ENCODE assay signal across 9 mouse cellular contexts in genomic region chr13:95974106-95974505, GRCm38 (mm10).
"Had no signal": no experiment of that assay in that cellular context is flagged by ENCODE, and none has a peak within 500 bp of the region (broad histone marks: within the 10 kb centered on the region; RNA-seq: fewer than 3 reads in every experiment).

No protein-coding gene starts in this region.

- H3K9me3 ChIP-seq: liver, embryonic 15.5 days; lung, embryonic 15.5 days; megakaryocyte, embryonic 14.5 days; midbrain, embryonic 13.5 days; neural tube, embryonic 13.5 days; neural tube, embryonic 15.5 days had no signal

- H3K4me3 ChIP-seq: liver, embryonic 15.5 days; lung, embryonic 15.5 days; megakaryocyte, embryonic 14.5 days; midbrain, embryonic 13.5 days; neural tube, embryonic 13.5 days; neural tube, embryonic 15.5 days had no signal

- H3K9ac ChIP-seq: liver, embryonic 15.5 days; liver, postnatal 0 days; lung, embryonic 15.5 days; midbrain, embryonic 13.5 days; neural tube, embryonic 13.5 days; neural tube, embryonic 15.5 days had no signal

- H3K4me1 ChIP-seq: lung, embryonic 15.5 days; midbrain, embryonic 13.5 days; neural tube, embryonic 13.5 days; neural tube, embryonic 15.5 days had no signal

- H3K36me3 ChIP-seq: liver, embryonic 15.5 days; lung, embryonic 15.5 days; midbrain, embryonic 13.5 days; neural tube, embryonic 13.5 days had no signal

- H3K27ac ChIP-seq: liver, embryonic 15.5 days; lung, embryonic 15.5 days; macrophage; midbrain, embryonic 13.5 days; neural tube, embryonic 13.5 days; neural tube, embryonic 15.5 days had no signal

- H3K27me3 ChIP-seq: lung, embryonic 15.5 days; neural tube, embryonic 13.5 days; neural tube, embryonic 15.5 days had no signal

- H3K4me2 ChIP-seq: liver, embryonic 15.5 days; lung, embryonic 15.5 days; midbrain, embryonic 11.5 days; midbrain, embryonic 13.5 days; neural tube, embryonic 13.5 days; neural tube, embryonic 15.5 days had no signal
